Mouse (Mus musculus) testis, adult 10 weeks (tissue): ENCODE results near the gene Krt36. TPM values are rescaled to one million over a fixed set of nuclear protein-coding genes. Genes with fewer than 3 reads are reported as not detected.

ENCODE experiments used
- polyA plus RNA-seq: library from polyadenylated mRNA; stranded (reverse); fragments of 350-450 nt; fragmentation: Illumina TruSeq; extraction: RNeasy Lipid Tissue Mini Kit (QIAGEN cat#74804); gene quantifications from one replicate; pipeline ENCODE4 v1.2.3, GENCODE M21; 2014; ENCODE audit warnings: low read depth, low replicate concordance

Krt36 gene
- polyA plus RNA-seq = not detected

DNA sequence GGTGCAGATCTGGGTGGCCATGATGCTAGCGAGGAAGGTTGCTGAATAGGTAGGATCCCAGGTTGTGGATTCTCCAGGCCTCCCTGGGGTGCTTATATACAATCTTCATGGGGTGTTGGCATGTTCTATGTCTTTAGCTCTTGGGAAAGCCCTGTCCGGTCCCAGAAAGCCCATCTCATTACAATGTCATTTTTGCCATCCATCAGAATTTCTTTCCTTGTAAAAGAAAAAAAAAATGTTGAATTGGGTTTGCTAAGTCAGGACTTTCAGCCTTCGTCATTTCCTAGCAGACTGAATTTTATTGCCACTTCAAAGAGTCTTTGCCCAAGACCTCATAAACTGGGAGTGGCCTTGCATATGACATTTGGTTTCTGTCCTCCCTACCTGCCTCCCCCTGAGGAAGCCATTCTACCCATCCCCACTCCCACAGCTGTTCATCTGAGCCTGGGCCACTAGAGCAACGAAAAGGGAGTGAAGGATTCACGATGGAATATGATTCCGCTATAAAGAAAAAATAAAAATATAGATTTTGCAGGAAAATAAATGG lies at the start of gene Krt36:
Gene Krt36, minus strand, starts transcription at position 51 of the 547 bp plus-strand sequence.

DNA sequence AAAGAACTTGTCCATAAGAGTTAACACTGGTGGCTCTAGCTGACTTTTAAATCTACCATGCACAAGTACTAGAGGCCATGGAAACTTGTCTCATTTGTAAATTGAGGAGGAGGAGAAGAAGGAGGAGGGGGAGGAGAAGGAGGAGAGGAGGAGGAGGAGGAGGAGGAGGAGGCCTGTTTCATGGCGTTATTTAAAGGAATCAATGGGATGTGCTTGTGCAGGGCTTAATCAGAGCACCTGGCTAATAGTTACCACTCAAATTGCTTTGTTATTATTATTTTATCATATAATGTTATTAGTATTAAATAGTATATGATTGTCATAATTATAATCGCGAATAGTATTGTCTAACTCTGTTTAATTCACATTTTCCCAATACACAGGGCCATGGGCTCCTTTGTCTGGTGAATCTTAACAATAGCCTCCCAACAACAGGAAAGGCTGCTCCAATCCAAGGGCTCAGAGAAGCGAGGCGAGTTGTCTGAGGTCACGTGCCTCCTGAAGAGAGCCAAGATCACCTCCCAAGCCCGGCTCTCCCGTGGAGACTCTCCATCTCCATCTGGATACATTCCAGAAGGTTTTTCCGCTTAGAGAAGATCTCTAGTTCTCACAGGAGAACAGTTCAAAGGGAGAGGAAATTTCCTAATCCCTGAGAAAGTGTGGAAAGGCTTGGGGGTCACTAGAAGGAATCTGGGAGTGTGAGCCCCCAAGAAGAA lies 43.3 kb upstream of the Krt36 start, which contains the start of gene Krt19:
Gene Krt19, minus strand, starts transcription at position 51 of the 716 bp plus-strand sequence.

GRCm38 (mm10) chr11:100135731-100136130 lies 30.3 kb upstream of the Krt36 start, which contains the start of gene Krt15:
Gene Krt15, minus strand, starts transcription at chr11:100135928.

GRCm38 (mm10) chr11:100121466-100121865 lies 16.0 kb upstream of the Krt36 start, which contains the start of gene Krt13:
Gene Krt13, minus strand, starts transcription at chr11:100121566.

GRCm38 (mm10) chr11:100096141-100096540 lies 9.3 kb downstream of the Krt36 start, which contains the start of gene Krt35:
Gene Krt35, minus strand, starts transcription at chr11:100096241.

GRCm38 (mm10) chr11:100087861-100088260 lies 17.6 kb downstream of the Krt36 start, which contains the start of gene Krt32:
Gene Krt32, minus strand, starts transcription at chr11:100088226.

Other genes starting within 250 kb of the Krt36 start
- gene Gm11568, start 247.7 kb downstream of the Krt36 start, polyA plus RNA-seq = not detected
- not detected for gene Gm11559, start 241.2 kb downstream of the Krt36 start, polyA plus RNA-seq
- not detected for gene Krtap9-1, start 232.2 kb downstream of the Krt36 start, polyA plus RNA-seq
- not detected for gene Gm11567, start 226.4 kb downstream of the Krt36 start, polyA plus RNA-seq
- not detected for gene Krtap31-1, start 197.7 kb downstream of the Krt36 start, polyA plus RNA-seq
- 0.49 TPM for gene Gm11565, start 190.9 kb downstream of the Krt36 start, polyA plus RNA-seq
- not detected for gene Krtap31-2, start 169.3 kb downstream of the Krt36 start, polyA plus RNA-seq
- gene Krtap9-5, start 157.2 kb downstream of the Krt36 start, polyA plus RNA-seq = not detected
- not detected for gene Krtap29-1, start 126.6 kb downstream of the Krt36 start, polyA plus RNA-seq
- gene Krtap16-1, start 119.0 kb downstream of the Krt36 start, polyA plus RNA-seq = not detected
- gene Krtap17-1, start 111.6 kb downstream of the Krt36 start, polyA plus RNA-seq = not detected
- not detected for gene Krt33a, start 89.4 kb downstream of the Krt36 start, polyA plus RNA-seq
- not detected for gene Krt33b, start 75.8 kb downstream of the Krt36 start, polyA plus RNA-seq
- gene Krt34, start 64.1 kb downstream of the Krt36 start, polyA plus RNA-seq = not detected
- gene Krt31, start 55.1 kb downstream of the Krt36 start, polyA plus RNA-seq = not detected
- gene Krt32, start 17.4 kb downstream of the Krt36 start, polyA plus RNA-seq = not detected
- gene Krt35, start 9.4 kb downstream of the Krt36 start, polyA plus RNA-seq = not detected
- not detected for gene Krt13, start 15.9 kb upstream of the Krt36 start, polyA plus RNA-seq
- gene Krt15, start 30.3 kb upstream of the Krt36 start, polyA plus RNA-seq = not detected
- gene Krt19, start 43.0 kb upstream of the Krt36 start, polyA plus RNA-seq = not detected
- gene Krt9, start 87.6 kb upstream of the Krt36 start, polyA plus RNA-seq = not detected
- not detected for gene Krt14, start 101.9 kb upstream of the Krt36 start, polyA plus RNA-seq
- gene Krt16, start 143.3 kb upstream of the Krt36 start, polyA plus RNA-seq = not detected
- not detected for gene Krt17, start 155.4 kb upstream of the Krt36 start, polyA plus RNA-seq
- not detected for gene Krt42, start 164.2 kb upstream of the Krt36 start, polyA plus RNA-seq
- 2,357 TPM for gene Eif1, start 214.3 kb upstream of the Krt36 start, polyA plus RNA-seq
- not detected for gene Gast, start 228.8 kb upstream of the Krt36 start, polyA plus RNA-seq